Mouse (Mus musculus): ENCODE measurements at regions not wholly inside any gene's neighbourhood (a gene's known extent, or its start where the extent isn't known, plus 50 kb on each side); places are given as distances from the start of the nearest gene placed in this dataset.

DNA sequence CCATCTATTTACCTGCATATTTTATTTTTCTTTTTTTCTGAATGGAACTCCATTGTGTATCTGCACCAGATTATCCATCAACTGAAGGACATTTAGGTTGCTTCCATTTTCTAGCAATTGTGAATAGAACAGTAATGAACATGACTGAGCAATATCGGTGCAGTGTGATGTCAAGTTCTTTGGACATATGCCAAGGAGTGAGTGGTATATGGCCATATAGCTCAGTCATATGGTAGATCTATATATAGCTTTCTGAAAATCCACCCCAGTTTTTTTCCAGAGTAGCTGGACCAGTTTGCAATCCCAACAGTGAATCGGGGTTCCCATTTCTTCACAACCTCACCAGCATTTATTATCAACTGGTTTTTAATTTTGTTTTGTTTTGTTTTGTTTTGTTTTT lies 52.0 kb upstream of the Tent5a start:
- no peak for DNase-seq (ENCODE audit: low spot score)

All from ovary, postnatal 36 days (tissue).